Mouse (Mus musculus): ENCODE measurements around the gene Lfng.

DNA sequence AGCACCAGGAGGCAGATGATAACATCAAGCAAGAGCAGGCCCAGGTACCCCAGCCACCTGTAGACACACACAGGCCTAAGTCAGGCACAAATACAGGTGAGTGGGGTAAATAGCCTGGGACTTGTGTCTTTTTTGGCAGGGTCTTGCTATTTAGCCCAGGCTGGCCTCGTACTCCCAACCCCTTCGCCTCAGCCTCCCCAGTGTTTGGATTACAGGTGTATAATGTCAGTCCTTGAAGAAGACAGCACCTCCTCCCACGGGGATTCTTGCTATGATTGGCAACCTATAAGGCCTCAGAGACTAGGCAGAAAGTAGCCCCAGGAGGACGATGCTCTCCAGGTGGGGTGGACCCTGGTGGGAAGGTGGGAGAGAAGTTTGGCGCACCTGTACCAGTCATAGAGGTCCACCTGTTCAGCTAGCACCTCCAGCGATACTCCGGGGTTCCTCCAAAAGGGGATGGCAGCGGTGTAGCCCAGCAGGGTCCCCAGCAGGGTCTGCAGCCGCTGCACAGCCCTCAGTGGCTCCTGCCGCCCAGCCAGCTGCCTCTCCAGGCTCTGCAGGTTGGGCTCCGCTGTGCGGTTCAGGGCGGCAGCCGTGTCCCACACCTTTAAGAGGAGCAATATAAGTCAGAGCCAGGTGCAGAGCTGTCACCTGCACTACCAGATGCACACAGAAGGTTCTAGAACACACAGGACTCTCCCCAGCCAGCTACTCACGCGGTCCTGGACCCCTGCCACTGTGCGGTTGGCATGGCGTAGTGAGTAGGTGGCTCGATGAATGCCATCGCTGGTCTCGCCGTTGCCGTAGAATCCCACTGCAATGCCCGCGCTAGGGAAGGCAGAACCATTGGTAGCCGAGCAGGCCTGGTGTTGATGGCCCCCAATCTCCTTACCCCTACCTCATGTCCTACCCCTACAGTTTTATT, 27.9 kb downstream of the Lfng start:
- TF ChIP-seq CTCF (IDR thresholded peaks at IDR 0.05; ENCODE audit: borderline replicate concordance, insufficient read depth, low read depth, low read length) (no peak), POLR2A (IDR thresholded peaks at IDR 0.05; ENCODE audit: borderline replicate concordance, insufficient read depth, low read length) (no peak)

Measured in cerebellum, adult 2 months (tissue).